Mouse (Mus musculus): ENCODE measurements around the gene Cdkal1.

DNA sequence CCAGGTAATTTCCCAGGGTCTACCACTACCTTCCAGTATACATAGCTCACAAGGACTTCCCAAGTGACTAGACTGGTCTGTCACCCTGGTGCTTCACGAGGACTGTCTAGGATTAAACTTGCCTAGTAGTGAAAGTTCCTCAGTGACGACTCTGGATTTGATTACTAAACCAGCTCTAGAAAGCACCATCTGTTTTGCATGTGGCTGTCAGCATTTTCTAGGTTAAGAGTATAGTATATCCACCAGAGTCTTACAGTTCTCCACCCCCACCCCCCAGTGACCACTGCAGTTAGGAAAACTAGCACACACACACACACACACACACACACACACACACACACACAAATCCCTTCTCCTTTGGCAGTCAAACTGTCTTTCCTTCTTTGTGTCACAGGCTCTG is 670.9 kb downstream of the Cdkal1 start:
- TF ChIP-seq CTCF (IDR thresholded peaks at IDR 0.05; ENCODE audit: low read depth) (no peak), EP300 (optimal IDR thresholded peaks at IDR 0.05) (no peak)
